Mouse (Mus musculus) lung, postnatal 25 days (tissue): ENCODE measurements around the gene Npas3.
"Not testable (repeated sequence)": the region's sequence is repeated elsewhere in the genome, so short reads cannot be mapped to it uniquely, and the experiment has no call there.

Experiments used
- DNase-seq: peaks from one replicate; pipeline ENCODE4 v3.0.0; 2022; ENCODE audit warnings: low spot score

The Npas3 gene

DNA sequence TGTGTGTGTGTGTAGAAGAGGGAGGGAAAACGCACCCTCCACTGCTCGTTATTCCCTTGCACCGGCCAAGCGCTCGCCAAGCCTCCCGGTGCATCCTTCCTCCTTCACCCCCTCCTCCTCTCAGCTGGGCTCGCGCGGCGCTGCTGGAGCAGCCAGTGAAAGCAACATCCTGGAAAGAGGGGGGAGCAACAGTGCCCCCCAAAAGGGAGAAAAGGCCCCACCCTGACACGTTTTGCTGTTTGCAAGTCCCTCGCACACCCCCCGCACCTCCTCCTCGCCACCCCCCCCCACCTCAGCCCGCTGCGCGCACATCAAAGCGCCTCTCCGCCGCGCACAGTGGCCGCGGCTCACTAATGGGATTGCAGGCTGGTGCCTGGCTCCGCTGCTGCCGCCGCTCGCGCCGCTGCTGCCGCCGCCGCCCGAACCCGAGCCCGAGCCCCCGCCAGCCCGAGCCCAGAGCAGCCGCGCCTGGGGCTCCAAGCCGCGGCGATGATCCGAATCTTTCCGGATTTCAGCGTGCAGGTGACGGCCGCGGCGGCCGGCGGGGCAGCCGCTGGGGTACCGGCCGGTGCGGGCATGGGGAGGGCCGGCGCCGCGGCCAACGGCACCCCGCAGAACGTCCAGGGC, at the start of gene Npas3:
TSS of gene Npas3 (plus strand) at position 577 of the 627 bp plus-strand sequence.
- DNase-seq, result no peak

DNA sequence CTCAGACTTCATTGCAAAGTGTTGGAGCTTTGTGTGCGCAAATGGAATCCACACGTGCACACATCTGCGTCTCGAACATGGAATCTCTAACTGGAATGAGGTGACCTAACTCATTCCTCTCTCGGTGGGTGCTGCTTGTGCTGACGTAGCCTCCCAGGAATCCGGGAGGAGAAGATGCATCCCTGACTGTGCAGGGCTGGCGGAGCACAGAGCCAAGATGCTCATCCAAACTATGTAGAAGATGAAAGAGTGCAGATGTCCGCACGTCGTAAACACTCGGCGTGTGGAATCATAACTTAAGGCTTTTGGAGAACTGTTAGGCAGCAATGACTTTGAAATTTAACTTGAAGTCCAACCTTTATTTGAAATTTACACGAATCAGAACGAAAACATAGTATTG, 31.3 kb upstream of the Npas3 start:
- DNase-seq, result no peak

DNA sequence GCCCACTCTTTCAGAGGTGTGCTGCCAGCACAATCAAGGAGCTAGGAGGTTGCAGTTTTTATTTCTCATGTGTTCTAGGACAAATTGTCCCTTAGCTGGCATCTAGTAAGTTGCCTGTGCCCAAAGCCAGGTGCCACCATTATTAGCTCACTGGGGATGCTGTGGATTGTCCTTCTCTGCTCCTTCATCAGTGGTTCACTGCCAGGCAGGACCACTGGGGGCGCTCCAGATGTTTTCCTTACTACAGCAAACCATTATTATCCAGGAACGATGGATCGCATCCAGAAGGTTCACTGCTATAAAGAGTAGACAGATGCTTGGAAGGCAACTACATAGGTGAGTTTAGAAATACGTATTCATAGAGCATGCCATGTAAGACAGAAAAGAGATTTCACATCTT, 25.7 kb upstream of the Npas3 start:
- no peak for DNase-seq

DNA sequence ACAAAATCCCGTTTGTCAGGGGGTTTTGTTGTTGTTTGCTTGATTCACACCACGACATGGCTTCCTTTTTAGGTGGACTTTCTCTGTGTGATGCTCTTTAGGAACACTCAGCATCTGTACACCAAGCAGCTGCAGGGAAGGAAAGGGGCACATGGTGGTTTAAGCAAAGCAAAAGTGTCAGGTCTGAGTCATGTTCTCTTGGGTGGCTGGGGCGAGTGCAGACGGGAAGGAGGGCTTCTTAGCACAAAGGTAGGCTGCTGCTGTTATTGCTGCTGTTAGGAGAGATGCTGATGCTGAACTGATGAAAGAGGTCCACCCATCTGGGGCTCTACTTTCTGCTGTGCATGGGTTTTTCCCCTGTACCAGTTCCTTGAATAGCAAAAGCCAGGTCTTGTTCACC, 21.1 kb upstream of the Npas3 start:
- no peak for DNase-seq

DNA sequence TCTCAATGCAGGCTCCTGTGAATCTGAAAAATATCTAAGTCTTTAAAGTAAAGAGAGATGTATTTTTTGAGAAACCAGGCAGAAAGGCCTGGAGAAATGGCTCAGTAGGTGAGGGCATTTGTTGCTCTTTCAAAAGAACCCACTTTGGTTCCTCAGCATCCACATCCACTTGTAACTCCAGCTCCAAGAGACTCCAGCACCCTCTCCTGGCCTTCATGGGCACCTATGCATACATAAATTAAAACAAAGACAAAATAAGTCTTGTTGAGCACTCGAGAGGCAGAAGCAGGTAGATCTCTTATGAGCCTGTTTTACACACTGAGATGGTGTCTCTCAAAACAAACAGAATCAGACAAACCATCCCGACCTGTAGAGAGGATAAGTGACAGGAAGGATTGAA, 19.1 kb upstream of the Npas3 start:
- no peak for DNase-seq

DNA sequence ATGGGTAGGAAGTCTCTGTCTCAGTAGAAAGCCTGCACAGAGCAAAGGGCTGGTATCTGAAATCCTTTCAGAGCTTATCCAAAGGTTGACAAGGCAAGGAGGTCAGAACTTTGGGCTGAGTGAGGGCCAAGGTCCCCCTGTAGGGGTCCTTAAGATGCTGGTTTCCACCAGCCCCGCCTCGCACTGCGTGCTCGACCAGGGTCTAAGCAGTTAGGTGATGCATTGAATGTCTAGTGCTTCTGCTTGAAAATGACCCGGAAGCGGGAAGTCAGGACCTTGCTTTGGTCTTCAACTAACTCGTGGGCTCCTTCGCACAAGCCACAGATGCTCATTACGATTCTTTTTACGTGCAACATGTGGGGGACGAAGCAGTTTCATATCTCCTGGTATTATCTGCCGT, 2.3 kb upstream of the Npas3 start:
- DNase-seq, result no peak

DNA sequence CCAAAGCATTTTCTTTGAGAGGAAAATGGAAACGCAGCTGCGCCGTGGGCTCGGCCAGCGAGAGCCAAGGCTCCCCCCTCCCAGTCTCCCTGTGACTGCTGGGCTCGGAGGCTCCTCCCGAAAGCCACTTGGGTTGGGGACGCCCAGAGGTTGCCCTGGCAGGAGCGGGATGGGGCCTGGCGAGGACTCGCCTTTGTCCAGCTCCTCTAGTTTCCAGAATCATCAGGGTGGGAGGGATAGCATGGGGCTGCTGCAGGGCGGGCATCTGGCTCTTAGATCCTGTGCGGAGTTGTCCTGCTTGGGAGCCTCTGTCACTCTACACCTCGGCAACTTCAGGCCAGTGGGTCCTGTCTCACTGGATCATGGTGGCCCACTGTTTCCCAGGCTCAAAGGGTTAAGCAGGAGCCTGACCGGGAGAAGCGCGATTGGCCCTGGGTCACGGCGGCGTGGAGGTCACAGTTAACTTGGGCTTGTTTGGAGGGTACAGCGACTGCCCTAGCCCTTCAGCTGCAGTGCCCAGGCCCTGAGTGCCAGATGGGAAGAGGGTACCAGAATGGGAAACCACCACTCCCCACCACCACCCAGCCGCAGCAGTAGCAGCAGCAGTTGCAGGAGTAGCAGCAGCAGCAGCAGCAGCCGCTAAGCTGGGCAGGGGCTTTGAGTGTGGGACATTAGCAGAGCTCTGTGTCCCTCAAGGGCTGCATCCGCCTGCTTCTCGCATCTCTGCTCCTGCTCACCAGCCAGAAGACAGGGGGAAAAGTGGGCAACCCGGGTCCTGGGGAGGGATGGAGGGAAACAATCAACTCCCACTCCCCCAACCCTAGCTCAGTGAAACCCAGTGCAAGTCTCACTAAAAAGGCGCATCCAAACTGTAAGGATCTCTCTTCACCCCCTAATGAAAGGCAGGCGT, 1.6 kb upstream of the Npas3 start:
- no peak for DNase-seq

DNA sequence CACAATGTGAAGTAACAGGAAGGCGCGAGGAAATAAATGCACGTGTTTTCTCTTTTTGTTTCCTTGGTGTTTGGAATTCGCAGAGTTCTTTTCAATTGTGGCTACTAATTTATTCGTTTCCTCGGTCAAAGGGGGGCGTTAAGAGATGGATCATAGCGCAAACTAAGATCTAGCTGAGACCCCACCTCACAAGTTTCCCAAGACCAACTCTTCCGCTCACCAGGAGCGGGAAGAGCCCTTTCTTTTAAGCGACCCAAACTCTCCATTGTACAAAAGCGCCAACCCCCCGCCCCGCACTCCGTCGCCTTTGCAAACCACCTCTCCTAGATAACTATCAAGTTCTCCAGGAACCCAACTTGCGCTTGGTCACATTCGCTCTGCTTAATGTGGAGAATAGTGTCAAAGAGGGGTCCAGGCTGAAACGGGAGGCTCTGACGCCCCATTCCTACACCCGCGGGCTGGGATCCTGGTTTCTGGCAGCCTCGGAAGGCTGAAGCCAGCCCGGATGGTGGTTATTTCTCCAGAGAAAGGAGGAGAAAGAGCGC, 914 bp upstream of the Npas3 start:
- DNase-seq, result no peak

DNA sequence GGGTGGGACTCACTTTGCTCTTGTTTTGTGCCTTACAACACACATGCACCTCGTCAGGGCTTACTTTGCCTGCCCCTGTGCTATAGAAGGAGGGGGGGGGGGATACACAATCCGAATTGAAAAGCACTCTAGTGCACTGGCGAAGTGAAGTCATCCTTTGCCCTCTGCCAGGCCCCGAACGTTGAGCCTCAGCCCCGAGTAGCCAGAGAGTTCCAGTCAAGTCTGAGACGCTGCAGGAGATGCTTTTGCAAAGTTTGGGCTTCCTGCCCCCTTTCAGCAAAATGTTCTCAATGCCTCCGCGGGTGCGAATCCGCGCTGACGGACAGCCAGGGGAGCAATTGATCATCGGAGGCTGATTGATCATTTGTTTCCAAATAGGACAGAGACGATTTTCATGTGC, 319 bp downstream of the Npas3 start:
- no peak for DNase-seq

DNA sequence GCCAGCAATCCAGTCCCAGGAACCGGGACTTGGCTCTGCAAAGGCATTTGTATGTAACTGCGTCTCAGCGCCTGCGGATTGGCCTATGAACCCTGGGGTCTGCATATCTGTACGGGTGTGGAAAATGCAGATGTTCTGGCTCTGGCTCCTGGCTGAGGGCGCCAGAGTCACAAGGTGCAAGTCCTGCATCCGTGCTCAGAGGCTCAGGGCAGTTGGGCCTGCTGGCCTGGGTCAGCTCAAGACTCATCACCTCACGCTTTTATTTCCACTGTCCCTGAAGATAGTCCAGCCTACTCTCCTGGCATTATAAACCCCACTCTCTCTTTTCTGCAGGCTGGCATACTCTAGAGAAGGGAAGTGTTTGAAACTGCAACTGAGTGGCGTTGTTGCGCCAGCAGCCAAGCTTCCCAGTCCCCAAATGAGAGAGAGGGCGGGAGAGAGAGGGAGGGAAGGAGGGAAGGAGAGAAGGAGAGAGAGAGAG, 3.3 kb downstream of the Npas3 start:
- DNase-seq, result no peak

DNA sequence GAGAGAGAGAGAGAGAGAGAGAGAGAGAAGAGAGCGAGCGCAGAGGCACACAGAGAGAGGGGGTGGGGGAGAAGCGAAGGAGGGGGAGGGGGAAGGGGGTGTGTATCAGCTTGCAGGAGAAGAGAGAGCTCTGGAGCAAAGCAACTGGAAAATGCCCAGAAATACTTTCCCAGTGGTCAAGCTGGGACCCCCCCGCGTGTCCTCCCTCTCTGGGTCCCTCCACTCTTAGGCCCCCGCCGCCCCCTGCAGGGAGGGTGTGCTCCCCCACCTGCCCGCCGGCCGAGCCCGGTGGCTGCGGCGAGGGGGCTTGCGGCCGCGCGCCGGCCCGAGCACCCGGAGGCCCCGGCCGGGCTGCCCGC, 3.7 kb downstream of the Npas3 start:
- no peak for DNase-seq

DNA sequence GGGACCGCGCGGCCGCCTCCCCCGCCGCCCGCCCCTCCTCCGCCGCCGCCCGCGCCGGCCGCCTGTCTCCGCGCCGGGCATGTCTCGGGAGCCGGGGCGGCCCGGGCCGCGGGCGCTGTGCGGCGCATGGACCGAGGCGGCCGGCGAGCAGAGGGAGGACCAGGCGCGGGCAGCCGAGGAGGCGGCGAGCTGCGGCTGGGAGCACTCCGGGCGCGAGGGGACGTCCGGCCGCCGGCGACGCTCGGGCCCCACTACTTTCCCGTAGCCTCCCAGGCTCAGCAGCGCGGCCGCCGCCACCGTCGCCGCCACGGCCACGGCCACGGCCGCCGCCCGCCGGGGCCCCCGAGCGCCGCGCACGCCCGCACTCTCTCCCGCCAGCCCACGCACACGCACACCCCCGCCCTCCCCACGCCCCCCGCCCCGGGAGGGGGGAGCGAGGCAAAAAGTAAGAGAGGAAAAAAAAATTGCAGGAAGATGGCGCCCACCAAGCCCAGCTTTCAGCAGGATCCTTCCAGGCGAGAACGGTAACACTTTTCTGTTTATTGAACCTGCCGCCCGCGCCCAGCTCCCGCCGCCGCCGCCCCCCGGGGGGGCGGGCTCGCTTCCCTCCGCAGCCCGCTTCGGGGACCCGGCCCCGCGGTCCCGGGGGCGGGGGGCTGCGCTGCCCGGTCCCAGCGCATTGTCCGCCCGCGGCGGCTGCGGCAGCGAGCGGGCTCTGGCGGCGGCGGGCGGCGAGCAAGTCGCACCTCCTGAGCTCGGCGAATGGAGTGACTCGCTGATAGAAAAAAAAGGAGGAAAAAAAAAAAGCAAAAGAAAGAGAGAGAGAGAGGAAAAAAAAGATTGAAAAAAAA, 4.3 kb downstream of the Npas3 start:
- DNase-seq, result no peak

DNA sequence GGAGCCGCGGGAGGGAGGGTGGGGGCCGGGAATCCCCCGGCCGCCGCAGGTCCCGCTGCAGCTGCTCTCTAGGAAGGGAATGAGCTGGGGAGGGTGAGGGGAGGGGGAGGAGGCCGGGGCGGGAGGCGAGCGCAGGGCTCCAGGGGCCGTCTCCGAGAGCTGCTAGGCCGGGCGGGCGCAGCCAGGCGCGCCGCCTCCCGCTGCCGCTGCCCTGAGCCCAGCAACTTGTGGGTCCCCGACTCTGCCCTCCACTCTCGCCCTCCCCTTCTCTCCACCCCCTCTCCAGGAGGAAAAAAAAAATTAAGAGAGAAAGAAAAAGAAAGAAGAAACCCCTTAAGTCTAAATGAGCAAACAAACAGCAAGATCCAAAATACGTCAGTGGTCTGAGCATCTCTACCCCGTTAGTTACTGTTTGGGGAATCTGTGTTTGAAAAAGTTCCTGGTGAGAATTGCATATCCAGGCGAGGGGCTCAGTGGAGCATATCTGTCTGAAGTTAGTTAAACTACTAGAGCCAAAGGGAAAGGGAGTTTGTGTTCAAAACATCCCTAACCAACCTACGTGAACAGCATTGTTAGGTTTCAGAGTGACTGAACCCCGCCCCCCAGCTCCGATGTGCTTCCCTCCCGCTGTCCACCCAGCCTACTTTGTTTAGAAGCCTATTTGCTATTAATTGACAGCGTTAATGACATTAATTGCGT, 5.1 kb downstream of the Npas3 start:
- no peak for DNase-seq

DNA sequence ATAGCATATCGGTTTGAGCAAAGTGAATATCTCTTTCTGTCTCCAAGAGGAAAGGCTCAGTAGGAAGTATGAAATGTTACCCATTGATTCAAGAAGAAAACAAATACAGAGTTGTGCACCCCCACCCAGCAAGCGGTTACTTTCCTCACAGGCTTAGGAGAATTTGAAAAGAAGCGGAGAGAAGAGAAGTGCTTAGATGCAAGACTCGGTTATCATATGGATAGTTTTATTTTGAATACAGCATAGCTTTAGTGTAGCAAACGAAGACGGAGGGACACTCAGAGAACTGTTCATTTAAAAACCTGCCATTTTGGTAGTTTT, 5.6 kb downstream of the Npas3 start:
- no peak for DNase-seq

DNA sequence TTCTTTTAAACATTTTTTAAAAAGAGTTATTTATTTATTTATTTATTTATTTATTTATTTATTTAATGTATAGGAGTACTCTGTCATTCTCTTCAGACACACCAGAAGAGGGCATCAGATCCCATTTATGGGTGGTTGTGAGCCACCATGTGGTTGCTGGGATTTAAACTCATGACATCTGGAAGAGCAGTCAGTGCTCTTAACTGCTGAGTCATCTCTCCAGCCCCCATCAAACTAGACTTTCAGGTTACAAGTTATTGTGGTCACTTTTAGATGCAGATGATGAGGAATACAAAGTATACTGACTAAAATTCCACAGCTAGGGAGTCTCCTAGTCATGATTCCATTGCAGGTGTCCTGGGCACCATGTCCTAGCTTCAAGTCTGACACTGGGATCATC, 26.0 kb downstream of the Npas3 start:
- not testable (repeated sequence) for DNase-seq

DNA sequence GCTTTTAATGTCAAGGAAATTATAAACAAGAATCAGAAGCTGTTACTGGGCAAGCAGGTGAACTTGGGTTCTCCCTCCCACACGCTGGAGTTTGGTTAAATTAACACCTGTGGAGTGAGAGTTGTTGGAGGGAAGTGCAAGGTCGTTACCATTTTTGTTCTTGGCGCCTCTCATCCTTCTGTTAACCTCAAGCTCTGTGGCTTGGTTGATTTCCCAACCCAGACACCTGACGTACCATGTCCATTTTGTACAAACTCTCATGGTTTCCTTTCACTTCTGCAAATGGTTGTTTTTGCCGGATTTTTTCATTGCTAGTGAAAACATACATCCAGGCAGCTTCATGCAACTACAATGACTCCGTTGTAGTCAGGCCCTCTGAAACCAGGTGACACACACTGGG, 28.9 kb downstream of the Npas3 start:
- no peak for DNase-seq

DNA sequence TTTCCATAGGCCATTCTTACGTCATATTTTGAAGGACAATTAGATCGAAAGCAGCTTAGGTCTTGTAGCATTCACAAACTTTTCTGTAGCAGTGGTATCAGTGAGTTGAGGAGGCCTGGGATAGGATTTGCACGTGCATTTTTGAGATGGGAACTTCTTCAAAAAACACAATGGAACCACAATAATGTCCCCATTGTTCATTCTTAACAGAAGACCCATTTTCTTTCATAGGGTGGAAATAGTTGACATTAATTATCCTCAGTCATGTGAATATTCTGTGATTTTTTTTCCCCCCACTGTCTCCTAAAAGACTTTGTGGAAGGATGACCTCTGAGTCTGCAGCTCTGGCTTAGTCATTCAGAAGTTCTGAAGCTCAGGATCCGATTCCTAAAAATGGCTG, 41.9 kb downstream of the Npas3 start:
- no peak for DNase-seq

DNA sequence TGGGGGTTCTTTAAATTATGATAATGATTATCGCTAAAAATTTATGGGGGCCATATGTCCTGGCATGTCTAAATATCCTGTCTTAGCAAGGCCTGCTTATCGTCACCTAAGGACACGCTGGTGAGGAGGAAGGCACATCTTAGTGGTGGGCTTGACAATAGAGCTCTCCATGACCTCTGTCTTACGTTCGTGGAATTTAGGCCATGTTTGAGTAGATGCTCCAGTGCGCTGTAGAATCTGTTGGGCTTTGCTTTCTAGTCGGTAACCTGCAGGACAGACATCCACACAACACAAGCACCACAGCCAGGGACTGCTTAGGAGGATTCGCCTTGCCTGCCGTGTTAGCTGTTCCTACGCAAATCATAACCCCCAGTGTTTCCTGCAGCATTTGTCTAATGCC, 42.4 kb downstream of the Npas3 start:
- DNase-seq, result no peak

DNA sequence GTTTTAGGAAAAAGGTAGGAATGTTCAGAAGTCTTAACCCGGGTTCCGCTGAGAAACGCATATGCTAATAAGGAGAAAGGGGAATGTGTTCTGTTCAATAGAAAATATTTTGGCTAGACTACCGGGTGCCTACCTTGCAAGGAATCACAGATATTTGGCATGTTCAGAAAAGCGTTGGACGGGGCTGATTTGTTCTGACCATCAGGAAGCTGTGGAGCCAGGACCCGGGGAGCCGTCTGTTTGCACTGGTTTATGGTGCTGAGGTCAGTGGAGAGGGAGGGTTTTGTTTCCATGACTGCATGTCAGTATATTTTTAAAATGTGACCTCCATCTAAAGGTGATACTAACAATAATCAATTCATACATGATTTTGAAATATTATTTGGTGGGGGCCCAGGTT, 43.5 kb downstream of the Npas3 start:
- no peak for DNase-seq

DNA sequence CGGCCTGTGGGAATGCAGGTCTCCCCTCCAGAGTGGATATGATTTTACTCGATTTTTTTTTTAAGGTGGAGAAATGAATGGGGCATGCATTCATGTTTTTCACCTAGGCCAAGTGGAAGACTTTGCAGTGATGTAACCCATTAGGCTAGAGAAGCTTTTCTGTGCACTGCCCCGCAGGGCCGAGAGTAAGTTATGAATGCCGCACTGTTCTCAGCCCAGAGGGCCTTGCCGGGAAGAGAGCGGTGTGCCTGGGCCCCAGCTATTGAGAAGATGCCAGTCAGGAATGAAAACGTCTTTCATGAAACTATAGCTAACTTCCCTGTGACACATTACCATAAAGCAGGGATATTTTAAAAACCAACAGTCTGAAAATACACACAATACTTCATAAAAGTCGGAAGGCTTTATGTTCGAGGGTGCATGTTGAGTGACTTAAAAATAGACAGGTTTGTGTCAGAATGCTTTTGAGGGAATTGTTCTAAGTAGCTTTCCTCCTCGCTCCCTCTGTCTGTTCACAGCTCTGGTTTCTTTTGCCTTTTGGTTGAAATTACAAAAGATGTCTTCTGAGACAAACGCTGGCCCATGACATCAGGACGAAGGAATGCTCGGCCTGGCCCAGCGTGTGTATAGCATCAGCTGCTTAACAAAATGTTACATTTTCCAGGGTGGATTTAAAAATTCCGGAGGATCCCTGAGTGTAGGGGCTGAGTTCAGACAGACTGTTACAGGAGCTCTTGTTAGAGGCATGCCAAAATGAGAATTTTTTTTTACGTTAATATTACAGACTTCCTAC, 44.2 kb downstream of the Npas3 start:
- no peak for DNase-seq

DNA sequence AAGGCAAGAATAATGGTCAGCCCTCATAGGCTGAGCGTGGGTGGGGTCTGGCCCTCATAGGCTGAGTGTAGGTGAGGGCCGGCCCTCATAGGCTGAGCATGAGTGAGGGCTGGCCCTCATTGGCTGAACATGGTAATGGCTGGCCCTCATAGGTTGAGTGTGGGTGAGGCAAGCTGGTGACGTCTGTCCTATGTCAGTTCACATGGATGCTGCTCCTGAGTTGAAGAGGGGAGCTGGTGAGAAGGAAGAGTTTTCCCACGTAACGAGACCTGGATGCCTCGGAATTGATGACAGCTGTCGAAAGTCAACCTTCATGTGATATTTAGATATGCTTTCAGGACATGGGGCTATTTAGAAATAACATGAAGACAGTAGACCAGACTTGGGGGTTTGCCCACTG, 45.5 kb downstream of the Npas3 start:
- no peak for DNase-seq
